Mouse (Mus musculus) neural tube, embryonic 11.5 days (tissue): ENCODE results near the gene Egflam. TPM values are rescaled to one million over a fixed set of nuclear protein-coding genes. Genes with fewer than 3 reads are reported as not detected.

Experiments used
- ATAC-seq: fragments of 200-750 bp; cut with Nextera tagmentation; 2 replicates; pipeline ENCODE4 v1.8.0; 2017; ENCODE audit warnings: moderate number of reproducible peaks, mild to moderate bottlenecking, moderate TSS enrichment, moderate library complexity; ENCODE audit not compliant: insufficient read depth, low FRiP score, low TSS enrichment
- DNase-seq: peaks from one replicate; pipeline ENCODE4 v3.0.0-alpha.2; 2015; ENCODE audit warnings: low spot score
- H3K27ac ChIP-seq: fragments of 300-500 bp; sonication (generic); 2 replicates; pipeline ENCODE4 v1.5.1; 2014; ENCODE audit warnings: low read depth, mild to moderate bottlenecking, low read length
- H3K27me3 ChIP-seq: fragments of 300-500 bp; sonication (generic); 2 replicates; pipeline ENCODE4 v1.6.1; 2014; ENCODE audit warnings: mild to moderate bottlenecking, low read length, mixed read lengths; ENCODE audit not compliant: control insufficient read depth, insufficient read depth
- H3K36me3 ChIP-seq: fragments of 300-500 bp; sonication (generic); 2 replicates; pipeline ENCODE4 v1.6.1; 2014; ENCODE audit warnings: mild to moderate bottlenecking, low read length, moderate library complexity, mixed read lengths; ENCODE audit not compliant: control insufficient read depth, insufficient read depth
- H3K4me1 ChIP-seq: fragments of 300-500 bp; sonication (generic); 2 replicates; pipeline ENCODE4 v1.6.1; 2014; ENCODE audit warnings: low read length, mixed read lengths; ENCODE audit not compliant: control insufficient read depth, insufficient read depth
- H3K4me2 ChIP-seq: fragments of 300-500 bp; sonication (generic); 2 replicates; pipeline ENCODE4 v1.6.1; 2014; ENCODE audit warnings: low read depth, mild to moderate bottlenecking, moderate library complexity
- H3K4me3 ChIP-seq: fragments of 300-500 bp; sonication (generic); 2 replicates; pipeline ENCODE4 v1.5.1; 2014; ENCODE audit warnings: low read depth, low read length
- H3K9ac ChIP-seq: fragments of 300-500 bp; sonication (generic); 2 replicates; pipeline ENCODE4 v1.6.1; 2014; ENCODE audit warnings: mild to moderate bottlenecking, low read length
- H3K9me3 ChIP-seq: fragments of 300-500 bp; sonication (generic); 2 replicates; pipeline ENCODE4 v1.6.1; 2016; ENCODE audit warnings: low read length; ENCODE audit not compliant: control insufficient read depth
- WGBS: fragments of 180-500 bp; shearing (Covaris S2); extraction: QIAGEN DNeasy Blood & Tissue Kit; methylation state at CpG from one replicate; pipeline ENCODE4 v1.1.7; 2014; 5-methylcytosine and 5-hydroxymethylcytosine counted together
- polyA plus RNA-seq: library from polyadenylated mRNA; unstranded; fragments of >200 nt; fragmentation: Nextera tagmentation; extraction: Ambion mirVana; gene quantifications from 2 replicates; pipeline ENCODE4 v1.2.1, GENCODE M21; 2014

The Egflam gene
- polyA plus RNA-seq, 1 experiment from 2014 or later = 15.5 TPM

DNA sequence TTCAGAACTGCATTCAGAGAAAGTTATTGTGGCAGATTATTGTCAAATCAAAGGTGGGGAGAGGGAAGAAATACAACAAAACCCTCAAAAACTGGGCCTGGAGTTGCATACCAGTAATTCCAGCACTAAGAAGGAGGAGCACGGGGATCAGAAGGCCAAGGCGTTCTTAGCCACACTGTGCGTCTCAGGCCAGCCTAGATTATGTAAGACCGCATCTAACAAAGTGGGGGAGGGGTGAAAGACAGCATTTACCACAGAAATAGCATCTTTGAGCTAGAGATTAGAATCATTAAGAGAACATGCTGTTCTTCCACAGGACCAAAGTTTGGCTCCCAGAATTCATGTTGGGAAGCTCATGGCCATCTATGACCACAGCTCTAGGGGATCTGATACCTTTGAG, 14.8 kb downstream of the Egflam start:
- Histone ChIP-seq H3K9me3 (no peaks in the 10 kb centered on the region), H3K36me3 (no peaks in the 10 kb centered on the region), H3K4me2 (no peak overlapping the region), H3K4me1 (no peaks in the 10 kb centered on the region), H3K9ac (no peak overlapping the region), H3K4me3 (no peak overlapping the region), H3K27ac (no peak overlapping the region), H3K27me3 (no peaks in the 10 kb centered on the region)
- 86% methylated on average over 4 of the region's 4 CpGs for WGBS
- no peak for ATAC-seq
- DNase-seq = no peak

DNA sequence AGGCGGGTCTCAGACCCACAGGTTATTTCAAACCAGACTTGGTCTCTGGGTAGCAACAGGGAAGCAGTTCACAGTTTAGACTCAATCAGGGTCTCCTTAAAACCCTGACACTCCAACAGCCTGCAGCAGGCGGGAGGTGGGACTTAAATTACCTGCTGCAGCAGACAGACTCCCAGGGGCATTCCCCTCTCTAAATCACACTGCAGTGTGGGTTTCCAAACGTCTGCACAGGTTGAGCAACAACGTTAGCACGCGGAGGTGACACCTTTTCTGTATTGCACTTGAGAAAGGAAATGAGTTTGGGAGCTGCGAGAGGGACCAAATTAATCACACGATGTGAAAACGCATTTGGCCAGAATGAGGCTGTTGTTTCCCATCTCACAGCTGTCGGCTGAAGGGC, 15.7 kb downstream of the Egflam start:
- no peak overlapping the region for H3K27ac ChIP-seq
- H3K36me3 ChIP-seq = no peaks in the 10 kb centered on the region
- no peaks in the 10 kb centered on the region for H3K27me3 ChIP-seq
- no peak for DNase-seq
- no peak overlapping the region for H3K4me3 ChIP-seq
- ATAC-seq = no peak
- H3K9me3 ChIP-seq = no peaks in the 10 kb centered on the region
- no peak overlapping the region for H3K9ac ChIP-seq
- no peaks in the 10 kb centered on the region for H3K4me1 ChIP-seq
- WGBS = 61% methylated on average over 10 of the region's 10 CpGs
- H3K4me2 ChIP-seq = no peak overlapping the region

DNA sequence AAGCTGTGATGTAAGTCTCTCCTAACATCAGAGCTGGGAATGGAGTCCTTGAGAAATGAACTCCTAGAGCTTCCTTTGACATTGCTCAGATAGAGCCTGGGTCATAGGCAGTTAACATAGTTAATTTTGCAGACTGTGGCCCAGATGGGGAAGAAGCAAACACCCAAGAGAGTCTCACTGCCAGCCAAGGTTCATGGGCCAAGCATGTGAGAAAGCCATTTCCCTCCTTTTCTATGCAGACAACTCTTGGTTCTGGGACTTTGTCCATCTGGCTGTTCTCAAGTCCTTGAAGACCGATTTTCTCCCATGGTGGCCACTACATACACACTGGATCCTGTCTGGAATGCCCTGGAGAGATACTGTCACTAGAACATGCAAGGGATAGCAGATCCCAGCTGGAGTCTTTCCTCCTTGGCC, 45.6 kb downstream of the Egflam start:
- ATAC-seq (no peak), DNase-seq (no peak)
- Histone ChIP-seq H3K36me3 (no peaks in the 10 kb centered on the region), H3K9ac (no peak overlapping the region), H3K27me3 (no peaks in the 10 kb centered on the region), H3K4me3 (no peak overlapping the region), H3K4me2 (no peak overlapping the region), H3K27ac (no peak overlapping the region), H3K4me1 (no peaks in the 10 kb centered on the region), H3K9me3 (no peaks in the 10 kb centered on the region)
- WGBS = 93% methylated on average over 1 of the region's 1 CpGs

DNA sequence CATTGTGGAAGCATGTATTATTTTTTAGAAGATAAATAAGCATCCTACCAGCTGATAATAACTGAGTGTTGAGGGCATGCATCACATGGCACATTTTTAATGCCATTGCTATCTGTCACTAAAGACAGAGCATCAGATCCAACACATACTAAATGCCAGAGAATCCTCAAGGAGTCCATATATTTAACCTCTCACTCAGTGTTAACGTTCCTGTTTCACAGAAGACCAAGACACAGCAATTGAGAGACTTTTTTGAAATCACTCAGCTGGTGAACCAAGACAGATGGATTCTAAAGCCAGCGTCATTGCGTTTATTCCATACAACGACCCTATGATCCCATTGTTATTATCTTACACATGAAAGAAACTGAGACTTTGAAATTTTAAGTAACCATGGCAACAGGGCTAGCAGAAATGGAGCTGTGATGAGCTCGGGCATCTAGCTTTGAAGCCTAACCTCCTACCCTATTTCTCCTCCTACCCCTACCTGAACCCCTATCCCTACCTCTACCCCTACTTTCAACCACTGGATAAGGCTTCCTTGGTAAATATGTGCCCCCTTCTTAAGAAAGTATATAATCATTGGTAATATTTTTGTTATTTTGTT, 57.4 kb downstream of the Egflam start:
- Histone ChIP-seq H3K27ac (no peak overlapping the region), H3K36me3 (no peaks in the 10 kb centered on the region), H3K4me3 (no peak overlapping the region), H3K4me2 (no peak overlapping the region), H3K9ac (no peak overlapping the region), H3K4me1 (no peaks in the 10 kb centered on the region), H3K27me3 (no peaks in the 10 kb centered on the region), H3K9me3 (no peaks in the 10 kb centered on the region)
- ATAC-seq (no peak), DNase-seq (no peak)
- WGBS = 71% methylated on average over 5 of the region's 5 CpGs

DNA sequence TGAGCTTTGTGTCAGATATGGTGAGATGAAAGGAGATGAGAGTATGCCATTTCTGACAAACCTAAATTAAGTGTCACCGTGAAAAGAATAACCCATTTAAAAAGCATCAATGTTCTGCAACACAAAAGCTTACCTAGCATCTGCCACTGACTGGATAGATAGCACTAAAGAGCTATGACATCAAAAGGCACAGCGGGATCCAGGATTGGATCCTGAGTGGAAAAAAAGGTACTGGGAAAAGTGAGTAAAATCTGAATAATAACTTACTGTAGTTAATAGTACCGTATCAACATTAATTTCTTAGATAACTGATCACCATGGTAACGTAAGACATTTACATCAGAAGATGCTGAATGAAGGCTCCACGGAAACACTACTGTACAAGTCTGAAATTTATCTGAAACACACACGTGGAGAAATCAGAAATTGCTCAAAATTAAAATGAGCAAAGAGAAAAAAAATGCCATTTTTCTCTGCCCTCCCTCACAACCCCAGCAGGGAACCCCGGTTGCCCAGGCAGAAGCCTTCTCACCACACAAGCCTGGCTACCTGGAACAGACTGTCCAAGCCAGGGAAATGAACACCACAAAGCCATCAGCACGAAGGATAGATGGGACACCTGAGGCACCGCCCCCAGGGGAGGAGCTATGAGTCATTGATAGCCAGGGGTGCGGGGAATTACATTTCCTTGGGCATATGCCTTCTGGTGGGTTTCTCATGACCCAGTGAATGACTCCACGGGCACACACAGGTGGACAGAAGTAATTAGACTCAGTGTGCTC, 63.5 kb downstream of the Egflam start:
- Histone ChIP-seq H3K9ac (no peak overlapping the region), H3K4me1 (no peaks in the 10 kb centered on the region), H3K27me3 (no peaks in the 10 kb centered on the region), H3K9me3 (no peaks in the 10 kb centered on the region), H3K36me3 (no peaks in the 10 kb centered on the region), H3K4me3 (no peak overlapping the region), H3K4me2 (no peak overlapping the region), H3K27ac (no peak overlapping the region)
- WGBS = 91% methylated on average over 11 of the region's 11 CpGs
- DNase-seq = no peak
- ATAC-seq = no peak

DNA sequence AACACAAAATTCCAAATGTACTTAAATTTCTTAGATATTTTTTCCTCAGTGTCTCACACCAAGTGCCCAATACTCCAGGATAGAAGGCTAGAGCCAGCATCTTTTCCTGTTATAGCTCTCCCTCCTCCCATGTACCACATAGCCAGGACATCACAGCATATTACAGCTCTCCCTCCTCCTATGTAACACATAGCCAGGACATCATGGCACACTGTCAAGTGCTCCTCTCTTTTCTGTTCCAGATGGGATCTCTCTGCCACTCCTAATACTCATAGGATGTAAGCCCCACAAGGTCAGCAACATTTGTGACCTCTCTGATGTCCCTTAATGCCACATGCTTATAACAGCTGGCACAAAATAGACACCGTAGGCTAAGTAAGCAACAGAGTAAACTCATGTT, 65.3 kb downstream of the Egflam start:
- Histone ChIP-seq H3K4me1 (no peaks in the 10 kb centered on the region), H3K27me3 (no peaks in the 10 kb centered on the region)

DNA sequence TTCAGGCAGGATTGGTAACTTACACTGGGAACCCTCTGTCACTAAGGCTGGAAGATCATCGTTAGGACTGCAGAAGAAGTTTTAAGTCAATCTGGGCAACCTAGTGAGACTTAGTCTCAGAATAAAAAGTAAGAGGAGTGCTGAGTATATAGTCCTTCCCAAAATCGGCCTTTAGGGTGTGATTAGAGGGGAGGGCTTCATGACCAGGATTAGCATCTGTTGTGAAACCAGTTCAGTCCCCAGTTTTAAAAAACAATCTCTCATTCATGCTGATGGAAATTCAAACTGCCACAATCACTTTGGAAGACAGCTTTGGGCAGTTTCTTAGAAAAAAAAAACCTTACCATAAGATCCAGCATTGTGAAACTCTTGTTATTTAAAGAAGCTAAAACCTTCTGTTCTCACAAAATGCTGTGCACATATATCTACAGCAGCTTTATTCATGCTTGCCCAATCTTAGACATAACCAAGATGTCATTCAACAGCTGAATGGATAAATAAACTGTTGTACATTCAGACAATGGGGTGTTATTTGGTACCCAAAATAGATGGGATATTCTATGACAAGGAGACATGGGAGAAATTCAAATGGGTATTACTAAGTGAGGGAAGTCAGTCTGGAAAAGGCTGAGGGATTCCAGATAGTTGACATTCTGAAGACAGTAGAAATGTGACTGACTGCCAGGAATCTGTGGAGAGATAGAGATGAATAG, 75.4 kb downstream of the Egflam start:
- Histone ChIP-seq H3K27me3 (no peaks in the 10 kb centered on the region), H3K36me3 (no peaks in the 10 kb centered on the region), H3K9me3 (no peaks in the 10 kb centered on the region), H3K9ac (no peak overlapping the region), H3K27ac (no peak overlapping the region), H3K4me2 (no peak overlapping the region), H3K4me1 (no peaks in the 10 kb centered on the region), H3K4me3 (no peak overlapping the region)
- ATAC-seq = no peak
- no peak for DNase-seq
- WGBS = 83% methylated on average over 2 of the region's 2 CpGs

More for the DNA sequence above, 65.3 kb downstream of the Egflam start:
- ATAC-seq (no peak), DNase-seq (no peak)
- WGBS = 93% methylated on average over 1 of the region's 1 CpGs
- Histone ChIP-seq H3K36me3 (no peaks in the 10 kb centered on the region), H3K9me3 (no peaks in the 10 kb centered on the region), H3K4me2 (no peak overlapping the region), H3K27ac (no peak overlapping the region), H3K9ac (no peak overlapping the region), H3K4me3 (no peak overlapping the region)

DNA sequence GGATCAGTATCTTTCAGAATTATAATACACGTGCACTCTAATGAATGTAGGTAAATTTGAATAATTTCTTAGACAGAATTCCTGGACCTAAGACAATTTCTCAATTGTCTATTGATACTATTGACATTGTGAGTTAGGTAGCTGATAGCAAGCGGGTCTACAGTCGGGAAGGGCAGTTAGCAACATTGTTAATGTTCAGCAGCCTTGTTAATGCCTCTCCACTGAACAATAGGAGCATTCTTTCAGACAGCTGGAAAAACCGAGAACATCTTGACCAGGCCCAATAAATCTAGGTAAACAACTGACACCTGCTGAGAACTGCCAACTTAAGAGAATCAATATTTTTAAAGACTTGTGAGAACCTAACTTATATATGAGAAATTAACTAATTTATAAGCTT, 77.3 kb downstream of the Egflam start:
- Histone ChIP-seq H3K4me2 (no peak overlapping the region), H3K4me1 (no peaks in the 10 kb centered on the region), H3K4me3 (no peak overlapping the region), H3K27me3 (no peaks in the 10 kb centered on the region), H3K27ac (no peak overlapping the region), H3K36me3 (no peaks in the 10 kb centered on the region), H3K9ac (no peak overlapping the region), H3K9me3 (no peaks in the 10 kb centered on the region)
- WGBS = 37% methylated on average over 4 of the region's 4 CpGs
- no peak for ATAC-seq
- no peak for DNase-seq
